In the genomic region with DNA sequence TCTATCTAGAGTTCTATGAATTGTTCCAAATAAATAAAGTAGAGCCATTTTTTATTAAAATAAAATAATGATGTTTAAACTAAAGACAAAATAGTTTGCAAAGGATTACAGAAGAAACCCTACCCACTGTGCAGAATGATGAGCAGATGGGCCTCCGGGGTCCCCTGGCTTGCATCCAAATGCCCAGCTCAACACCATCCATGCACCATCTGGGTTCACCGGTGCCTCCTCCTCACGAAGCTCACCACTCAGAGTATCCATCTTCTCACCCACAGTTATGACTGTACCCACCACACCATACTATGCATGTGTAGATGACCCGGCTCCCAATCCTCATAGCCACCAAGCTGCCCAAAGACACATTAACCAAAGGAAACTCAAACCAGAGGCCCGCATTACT, we compare ENCODE assay signal across 21 mouse cellular contexts. TPM values are rescaled to one million over a fixed set of nuclear protein-coding genes. Genes with fewer than 3 reads are reported as not detected.
DNase-seq lines count a peak whose midpoint lies in the region; ATAC-seq and TF ChIP-seq lines count a peak whose summit lies in the region.
"Had no signal": no experiment of that assay in that cellular context is flagged by ENCODE, and none has a peak within 500 bp of the region (broad histone marks: within the 10 kb centered on the region; RNA-seq: fewer than 3 reads in every experiment).

No protein-coding gene starts in this region.

- H3K9ac ChIP-seq in forebrain, embryonic 15.5 days (replicated peaks): no peak overlapping the region
- H3K9ac ChIP-seq in forebrain, embryonic 14.5 days (ENCODE audit: low read length): no peak overlapping the region
- H3K9ac ChIP-seq: embryonic facial prominence, embryonic 12.5 days; heart, embryonic 12.5 days had no signal

- no peaks in the 10 kb centered on the region for H3K4me1 ChIP-seq in forebrain, embryonic 15.5 days
- no peaks in the 10 kb centered on the region for H3K4me1 ChIP-seq in forebrain, embryonic 14.5 days (ENCODE audit: control insufficient read depth, insufficient read depth, low read length)
- H3K4me1 ChIP-seq in lung, adult 2 months (ENCODE audit: control insufficient read depth, insufficient read depth, low read length): 0 out of 2 replicates have a peak, but pooled peaks cover 13% of the 10 kb centered on the region
- H3K4me1 ChIP-seq: embryonic facial prominence, embryonic 12.5 days had no signal

- H3K27ac ChIP-seq in forebrain, embryonic 15.5 days (replicated peaks): no peak overlapping the region
- no peak overlapping the region for H3K27ac ChIP-seq in forebrain, embryonic 14.5 days (ENCODE audit: low read depth, low read length)
- peak overlapping the region; percentile 53; the same call in 1 of the 2 replicates for H3K27ac ChIP-seq in layer of hippocampus, adult 2 months
- H3K27ac ChIP-seq: embryonic facial prominence, embryonic 12.5 days; kidney, postnatal 0 days; limb, embryonic 10.5 days had no signal

- no peak for TF ChIP-seq POLR2A in lung, adult 2 months (IDR thresholded peaks at IDR 0.05; ENCODE audit: borderline replicate concordance, extremely low read depth, low read depth, low read length)

- H3K4me2 ChIP-seq in forebrain, embryonic 15.5 days (replicated peaks): no peak overlapping the region
- H3K4me2 ChIP-seq in forebrain, embryonic 14.5 days (ENCODE audit: low read length): no peak overlapping the region
- H3K4me2 ChIP-seq: embryonic facial prominence, embryonic 12.5 days; heart, embryonic 12.5 days had no signal

- no peak for TF ChIP-seq CTCF in layer of hippocampus, adult 2 months (conservative IDR thresholded peaks at IDR 0.05)
- TF ChIP-seq CTCF in lung, adult 2 months (IDR thresholded peaks at IDR 0.05; ENCODE audit: insufficient read depth, low read length): no peak

- H3K27me3 ChIP-seq in forebrain, embryonic 15.5 days: no peaks in the 10 kb centered on the region
- H3K27me3 ChIP-seq in forebrain, embryonic 14.5 days (replicated peaks; ENCODE audit: control insufficient read depth, insufficient read depth, low read length): no peaks in the 10 kb centered on the region
- H3K27me3 ChIP-seq: embryonic facial prominence, embryonic 12.5 days; heart, embryonic 12.5 days had no signal

- 72% methylated on average over 5 of the region's 5 CpGs for WGBS in forebrain, embryonic 15.5 days
- WGBS in forebrain, embryonic 14.5 days: 79% methylated on average over 5 of the region's 5 CpGs
- WGBS in lung, adult 2 months: 90% methylated on average over 5 of the region's 5 CpGs

- ATAC-seq in forebrain, embryonic 15.5 days (replicated peaks): 0 out of 2 replicates have a peak, but pooled peaks have one; percentile 38
- no peak; the same call in 1 of the 2 replicates for ATAC-seq in forebrain, embryonic 14.5 days
- ATAC-seq in erythroblast, adult 5-6 weeks (replicated peaks; ENCODE audit: low FRiP score, poor library complexity, severe bottlenecking): no peak
- ATAC-seq: activated CD4-positive, CD25-positive, alpha-beta regulatory T cell, adult 4 months; CD4-positive, CD25-positive, alpha-beta regulatory T cell, adult 4 months had no signal

- no peaks in the 10 kb centered on the region for H3K36me3 ChIP-seq in forebrain, embryonic 15.5 days
- H3K36me3 ChIP-seq in forebrain, embryonic 14.5 days (ENCODE audit: control insufficient read depth, insufficient read depth, low read length): no peaks in the 10 kb centered on the region
- H3K36me3 ChIP-seq: embryonic facial prominence, embryonic 12.5 days; heart, embryonic 12.5 days; limb, embryonic 10.5 days had no signal

- DNase-seq in forebrain, embryonic 14.5 days (ENCODE audit: low spot score): no peak
- DNase-seq in layer of hippocampus, adult 2 months (ENCODE audit: low spot score in 2 of 2): no peak
- no peak for DNase-seq in layer of hippocampus, adult 8-10 months (ENCODE audit: low spot score in 2 of 2)
- peak; percentile 65 for DNase-seq in cerebellum, adult 11-12 months
- peak; percentile 86 to 88 for DNase-seq in cerebellum, postnatal 14 days
- DNase-seq in lung, adult 2 months: no peak
- DNase-seq: adrenal gland, postnatal 10 days; kidney, adult 18-20 months; layer of hippocampus, postnatal 36 days; lung, adult 18-20 months; right cerebral cortex, adult 18-20 months; spleen, adult 18-20 months; thymus, postnatal 36 days had no signal

- H3K9me3 ChIP-seq in forebrain, embryonic 15.5 days: no peaks in the 10 kb centered on the region
- no peaks in the 10 kb centered on the region for H3K9me3 ChIP-seq in forebrain, embryonic 14.5 days (replicated peaks; ENCODE audit: control insufficient read depth, low read length)
- H3K9me3 ChIP-seq: embryonic facial prominence, embryonic 12.5 days; heart, embryonic 12.5 days; limb, embryonic 10.5 days had no signal

- H3K4me3 ChIP-seq in forebrain, embryonic 15.5 days: no peak overlapping the region
- H3K4me3 ChIP-seq in forebrain, embryonic 14.5 days (ENCODE audit: low read depth, low read length): no peak overlapping the region
- H3K4me3 ChIP-seq in layer of hippocampus, adult 2 months: no peak overlapping the region
- no peak overlapping the region for H3K4me3 ChIP-seq in lung, adult 2 months (replicated peaks; ENCODE audit: extremely low read depth, low read depth, low read length)
- H3K4me3 ChIP-seq: embryonic facial prominence, embryonic 12.5 days; heart, embryonic 12.5 days; limb, embryonic 10.5 days had no signal

RNA-seq across cellular contexts. Expression of gene Adarb1, which starts 18.1 kb away (rescaled TPM):
- 11.9 and 12.6 TPM in 2 replicates for polyA plus RNA-seq in forebrain, embryonic 15.5 days (2015; fragmentation: Nextera tagmentation; extraction: Ambion mirVana)
- polyA plus RNA-seq in forebrain, embryonic 14.5 days (2014; fragmentation: Nextera tagmentation; extraction: Ambion mirVana): 7.8 and 10.3 TPM in 2 replicates
- total RNA-seq in layer of hippocampus, adult 2 months (2021): 100 to 1,000 TPM; 110 to 120 TPM
- 100 to 1,000 TPM; 107 to 123 (median 114) TPM for total RNA-seq in layer of hippocampus, adult 8-10 months (2022)
- polyA plus RNA-seq in lung, adult 2 months (2012; rRNA removed): 29.9 and 35.0 TPM in 2 replicates
- not detected in 2 replicates for total RNA-seq in erythroblast, adult 5-6 weeks (2015; ENCODE audit: low replicate concordance)
- not detected in 2 replicates for total RNA-seq in erythroblast, adult 5-6 weeks (2017; ENCODE audit: low replicate concordance)

Comparison
In these comparisons a context has a peak if more than half of its experiments do, and no peak if none do; other contexts are left out.
1. DNase-seq: peak in cerebellum, adult 11-12 months (single experiment) and cerebellum, postnatal 14 days (2 of 2); none in forebrain, embryonic 14.5 days (single experiment), layer of hippocampus, adult 2 months (0 of 2), layer of hippocampus, adult 8-10 months (0 of 2) and lung, adult 2 months (single experiment).
2. RNA of gene Adarb1, which starts 18.1 kb away (total RNA-seq): 107 to 123 TPM in layer of hippocampus, adult 8-10 months and 110 to 120 TPM in layer of hippocampus, adult 2 months; not detected in erythroblast, adult 5-6 weeks; every median in the first group is over 100 times any median in the second.